Mouse (Mus musculus): Measurements from ENCODE around the gene Ly6c2. TPM values are rescaled to one million over a fixed set of nuclear protein-coding genes. Genes with fewer than 3 reads are reported as not detected.

Ly6c2 gene
- polyA plus RNA-seq, 1 experiment from 2014 or later: 9.8 TPM

Other genes with a start within 250 kb of the Ly6c2 start
- gene 2010109I03Rik, start 214.9 kb downstream of the Ly6c2 start, polyA plus RNA-seq (2015; fragmentation: Nextera tagmentation; extraction: Ambion mirVana): 0.10 and 0.11 TPM in 2 replicates
- gene Ly6i, start 128.5 kb downstream of the Ly6c2 start, polyA plus RNA-seq (2015; fragmentation: Nextera tagmentation; extraction: Ambion mirVana): not detected in 2 replicates
- gene Ly6a, start 113.9 kb downstream of the Ly6c2 start, polyA plus RNA-seq (2015; fragmentation: Nextera tagmentation; extraction: Ambion mirVana): 11.4 and 16.3 TPM in 2 replicates
- 19.7 and 22.0 TPM in 2 replicates for gene Ly6c1, start 63.1 kb downstream of the Ly6c2 start, polyA plus RNA-seq (2015; fragmentation: Nextera tagmentation; extraction: Ambion mirVana)
- 1.4 and 1.7 TPM in 2 replicates for gene Ly6g, start 43.3 kb upstream of the Ly6c2 start, polyA plus RNA-seq (2015; fragmentation: Nextera tagmentation; extraction: Ambion mirVana)
- gene BC025446, start 104.4 kb upstream of the Ly6c2 start, polyA plus RNA-seq (2015; fragmentation: Nextera tagmentation; extraction: Ambion mirVana): 4.0 and 5.1 TPM in 2 replicates
- gene Ly6f, start 156.5 kb upstream of the Ly6c2 start, polyA plus RNA-seq (2015; fragmentation: Nextera tagmentation; extraction: Ambion mirVana): not detected in 2 replicates

Measured in stomach, embryonic 16.5 days (tissue).